Mouse (Mus musculus): Measurements from ENCODE around the gene Rnf43.

GRCm38 (mm10) chr11:87762702-87763385 is 100.3 kb downstream of the Rnf43 start:
- TF ChIP-seq MYB (IDR thresholded peaks at IDR 0.05; ENCODE audit: low read depth, low read length) (no peak), POLR2A (IDR thresholded peaks at IDR 0.05; ENCODE audit: control insufficient read depth in 1 of 2, insufficient read depth in 1 of 2, low read depth in 1 of 2, low read length in 2 of 2, poor library complexity in 1 of 2) (no peak), MAX (IDR thresholded peaks at IDR 0.05; ENCODE audit: low read length) (no peak), ZC3H11A (IDR thresholded peaks at IDR 0.05; ENCODE audit: low read depth, low read length) (no peak)
